ENCODE assay signal across 9 mouse cellular contexts in genomic region chr13:43565346-43565745, GRCm38 (mm10). TPM values are rescaled to one million over a fixed set of nuclear protein-coding genes. Genes with fewer than 3 reads are reported as not detected.
A peak's percentile ranks its signal among the peaks of the same experiment; 100 is the strongest.
DNase-seq lines count a peak whose midpoint lies in the region; ATAC-seq and TF ChIP-seq lines count a peak whose summit lies in the region.
"Had no signal": no experiment of that assay in that cellular context is flagged by ENCODE, and none has a peak within 500 bp of the region (broad histone marks: within the 10 kb centered on the region; RNA-seq: fewer than 3 reads in every experiment).

No protein-coding gene starts in this region.

- H3K36me3 ChIP-seq in MEL (ENCODE audit: control insufficient read depth in 1 of 2, insufficient read depth in 2 of 2, low read length in 2 of 2) = peaks cover 0 to 9% of the 10 kb centered on the region in 2 experiments; a peak in 2 of 4 replicates
- no peaks in the 10 kb centered on the region for H3K36me3 ChIP-seq in forebrain, embryonic 16.5 days (ENCODE audit: control insufficient read depth, insufficient read depth)
- no peaks in the 10 kb centered on the region for H3K36me3 ChIP-seq in liver, embryonic 11.5 days (ENCODE audit: control insufficient read depth, insufficient read depth, low read length)
- H3K36me3 ChIP-seq: heart, embryonic 15.5 days had no signal

- no peaks in the 10 kb centered on the region for H3K27me3 ChIP-seq in MEL (ENCODE audit: control insufficient read depth in 1 of 2, insufficient read depth in 2 of 2, low read length in 2 of 2)
- no peaks in the 10 kb centered on the region for H3K27me3 ChIP-seq in forebrain, embryonic 16.5 days (replicated peaks; ENCODE audit: control insufficient read depth, insufficient read depth, low read length)
- no peaks in the 10 kb centered on the region for H3K27me3 ChIP-seq in liver, embryonic 11.5 days (replicated peaks; ENCODE audit: control insufficient read depth, insufficient read depth, low read length)
- H3K27me3 ChIP-seq: heart, embryonic 15.5 days had no signal

- H3K4me1 ChIP-seq in MEL (ENCODE audit: control insufficient read depth in 1 of 2, insufficient read depth in 2 of 2, low read length in 2 of 2) = peaks cover 0 to 7% of the 10 kb centered on the region in 2 experiments; a peak in 3 of 4 replicates
- H3K4me1 ChIP-seq in forebrain, embryonic 16.5 days (replicated peaks; ENCODE audit: control insufficient read depth, insufficient read depth, low read length) = peaks cover 13% of the 10 kb centered on the region
- H3K4me1 ChIP-seq in liver, embryonic 11.5 days (replicated peaks; ENCODE audit: control insufficient read depth, insufficient read depth, low read length) = peaks cover 4% of the 10 kb centered on the region

- no peaks in the 10 kb centered on the region for H3K79me2 ChIP-seq in MEL (ENCODE audit: control insufficient read depth, insufficient read depth, low read length, poor library complexity)

- no peak overlapping the region for H3K9ac ChIP-seq in MEL (ENCODE audit: control insufficient read depth, low read depth, low read length, poor library complexity, severe bottlenecking)
- H3K9ac ChIP-seq in forebrain, embryonic 16.5 days (replicated peaks; ENCODE audit: low read depth, low read length) = no peak overlapping the region
- H3K9ac ChIP-seq in liver, embryonic 11.5 days (ENCODE audit: low read depth, low read length) = no peak overlapping the region
- H3K9ac ChIP-seq: heart, embryonic 15.5 days had no signal

- peak; percentile 71 for ATAC-seq in forebrain, embryonic 16.5 days
- ATAC-seq in liver, embryonic 11.5 days (replicated peaks; ENCODE audit: low FRiP score) = no peak

- H3K27ac ChIP-seq in MEL (ENCODE audit: control insufficient read depth, low read depth, low read length) = no peak overlapping the region
- no peak overlapping the region for H3K27ac ChIP-seq in forebrain, embryonic 16.5 days (ENCODE audit: low read length)
- H3K27ac ChIP-seq in liver, embryonic 11.5 days (ENCODE audit: low read depth, low read length) = no peak overlapping the region
- H3K27ac ChIP-seq: heart, embryonic 15.5 days had no signal

- WGBS in forebrain, embryonic 16.5 days = 15% methylated on average over 9 of the region's 9 CpGs
- 17% methylated on average over 9 of the region's 9 CpGs for WGBS in liver, embryonic 11.5 days

- no peaks in the 10 kb centered on the region for H3K9me3 ChIP-seq in MEL (replicated peaks; ENCODE audit: insufficient read depth, low read length)
- H3K9me3 ChIP-seq in forebrain, embryonic 16.5 days (ENCODE audit: control insufficient read depth, low read length) = no peaks in the 10 kb centered on the region
- H3K9me3 ChIP-seq in liver, embryonic 11.5 days (ENCODE audit: control insufficient read depth, low read length) = no peaks in the 10 kb centered on the region
- H3K9me3 ChIP-seq: heart, embryonic 15.5 days had no signal

- TF ChIP-seq EP300 in MEL (IDR thresholded peaks at IDR 0.05; ENCODE audit: low read depth in 1 of 2, low read length in 2 of 2) = no peak

- peak; percentile 77 to 88 (median 85) for TF ChIP-seq CTCF in MEL (IDR thresholded peaks at IDR 0.05 in 2 of 3, conservative IDR thresholded peaks at IDR 0.05 in 1 of 3; ENCODE audit: control insufficient read depth in 1 of 3, insufficient read depth in 1 of 3, low read depth in 2 of 3, low read length in 3 of 3, poor library complexity in 1 of 3, severe bottlenecking in 1 of 3)

- no peak overlapping the region for H3K4me2 ChIP-seq in forebrain, embryonic 16.5 days (ENCODE audit: low read length)
- H3K4me2 ChIP-seq in liver, embryonic 11.5 days = 0 out of 2 replicates have a peak overlapping the region, but pooled peaks have one; percentile 3
- H3K4me2 ChIP-seq: heart, embryonic 15.5 days had no signal

- peak; percentile 33 for DNase-seq in 3134 (ENCODE audit: extremely low read depth, insufficient read length, low spot score)
- DNase-seq in MEL (ENCODE audit: low read depth, low spot score) = peak; percentile 88
- DNase-seq in cerebellum, adult 18-20 months = peak; percentile 77 to 85
- DNase-seq in induced T-regulatory cell, adult 2 months (ENCODE audit: low read depth) = peak; percentile 90
- peak; percentile 79 for DNase-seq in liver, embryonic 11.5 days (ENCODE audit: low spot score)
- DNase-seq in retina, postnatal 1 day = peak; percentile 89
- peak; percentile 40 for DNase-seq in urinary bladder, adult 2 months (ENCODE audit: low spot score)

- peak; percentile 38 for TF ChIP-seq RAD21 in MEL (IDR thresholded peaks at IDR 0.05; ENCODE audit: low read depth, low read length)

- peak overlapping the region; percentile 29 to 61; a peak in 3 of 4 replicates for H3K4me3 ChIP-seq in MEL (ENCODE audit: control insufficient read depth in 1 of 2, insufficient read depth in 1 of 2, low read depth in 2 of 2, low read length in 2 of 2)
- H3K4me3 ChIP-seq in forebrain, embryonic 16.5 days (replicated peaks; ENCODE audit: low read length) = no peak overlapping the region
- no peak overlapping the region for H3K4me3 ChIP-seq in liver, embryonic 11.5 days (ENCODE audit: low read depth, low read length)
- H3K4me3 ChIP-seq: heart, embryonic 15.5 days had no signal

- TF ChIP-seq POLR2A in MEL (IDR thresholded peaks at IDR 0.05; ENCODE audit: control insufficient read depth in 1 of 2, insufficient read depth in 1 of 2, low read depth in 1 of 2, low read length in 2 of 2, poor library complexity in 1 of 2) = no peak

TF ChIP-seq in MEL, 35 proteins besides CTCF, POLR2A, EP300 and RAD21:
- TF ChIP-seq SMC3 (IDR thresholded peaks at IDR 0.05; ENCODE audit: low read depth, low read length) (peak; percentile 61), GABPA (IDR thresholded peaks at IDR 0.05; ENCODE audit: low read depth, low read length) (peak; percentile 24; the same call in 1 of the 2 replicates), MAX (IDR thresholded peaks at IDR 0.05; ENCODE audit: low read length) (0 out of 2 replicates have a peak, but pooled peaks have one; percentile 6), NRF1 (IDR thresholded peaks at IDR 0.05; ENCODE audit: insufficient read depth, low read depth, low read length, poor library complexity, severe bottlenecking) (no peak), ZC3H11A (IDR thresholded peaks at IDR 0.05; ENCODE audit: low read depth, low read length) (peak; percentile 35), TAL1 (IDR thresholded peaks at IDR 0.05; ENCODE audit: low read length) (no peak), MXI1 (IDR thresholded peaks at IDR 0.05; ENCODE audit: low read depth, low read length) (0 out of 2 replicates have a peak, but pooled peaks have one; percentile 13)

RNA-seq across cellular contexts. Expression of gene Mcur1, which starts 5.4 kb away (rescaled TPM):
- 7.6 and 8.4 TPM in 2 replicates for total RNA-seq in MEL (2012; rRNA removed)
- 10 to 100 TPM in 1 of 2 experiments, not detected in 1; 19.7 TPM for polyA plus RNA-seq in MEL (2012; ENCODE audit: insufficient read depth in 1 of 2, insufficient read length in 2 of 2, low read depth in 1 of 2, low replicate concordance in 2 of 2, missing spikeins in 1 of 2)
- 6.9 TPM in 2 replicates for polyA plus RNA-seq in forebrain, embryonic 16.5 days (2015; fragmentation: Nextera tagmentation; extraction: Ambion mirVana)
- 12.0 and 12.7 TPM in 2 replicates for polyA plus RNA-seq in liver, embryonic 11.5 days (2014; fragmentation: Nextera tagmentation; extraction: Ambion mirVana)
- polyA plus RNA-seq in urinary bladder, adult 2 months (2012; rRNA removed) = 15.7 and 18.1 TPM in 2 replicates

RNA-seq across cellular contexts. Expression of gene Rnf182, which starts 50.2 kb away (rescaled TPM):
- 0.04 TPM in 1 of 2 replicates, not detected in the other for total RNA-seq in MEL (2012; rRNA removed)
- polyA plus RNA-seq in MEL (2012; ENCODE audit: insufficient read depth in 1 of 2, insufficient read length in 2 of 2, low read depth in 1 of 2, low replicate concordance in 2 of 2, missing spikeins in 1 of 2) = not detected
- polyA plus RNA-seq in forebrain, embryonic 16.5 days (2015; fragmentation: Nextera tagmentation; extraction: Ambion mirVana) = 51.6 and 56.0 TPM in 2 replicates
- 0.45 and 1.3 TPM in 2 replicates for polyA plus RNA-seq in liver, embryonic 11.5 days (2014; fragmentation: Nextera tagmentation; extraction: Ambion mirVana)
- polyA plus RNA-seq in urinary bladder, adult 2 months (2012; rRNA removed) = 0.60 and 0.83 TPM in 2 replicates

Comparison
In these comparisons a context has a peak if more than half of its experiments do, and no peak if none do; other contexts are left out.
1. DNase-seq: peak in every context shown above with its lines; median percentile 90 in induced T-regulatory cell, adult 2 months; 89 in retina, postnatal 1 day; 88 in MEL; 81 in cerebellum, adult 18-20 months; 79 in liver, embryonic 11.5 days; 40 in urinary bladder, adult 2 months; 33 in 3134.
2. H3K4me3 ChIP-seq: peak in MEL (2 of 2); none in forebrain, embryonic 16.5 days (single experiment) and liver, embryonic 11.5 days (single experiment).
3. RNA of gene Rnf182, which starts 50.2 kb away (polyA plus RNA-seq): 51.6 to 56.0 TPM in forebrain, embryonic 16.5 days; 0.45 to 1.3 TPM in liver, embryonic 11.5 days, 0.60 to 0.83 TPM in urinary bladder, adult 2 months and not detected in MEL; every median in the first group is over 10 times any median in the second.